17 mouse cellular contexts compared by ENCODE assay signal in genomic region chr14:98405936-98406635, GRCm38 (mm10).
DNase-seq lines count a peak whose midpoint lies in the region; TF ChIP-seq lines count a peak whose summit lies in the region.
"Had no signal": no experiment of that assay in that cellular context is flagged by ENCODE, and none has a peak within 500 bp of the region (broad histone marks: within the 10 kb centered on the region; RNA-seq: fewer than 3 reads in every experiment).

No protein-coding gene starts in this region.

- peak; percentile 8 for DNase-seq in adrenal gland, adult 2 months
- DNase-seq in adrenal gland, postnatal 4 days (ENCODE audit: low spot score in 2 of 2): no peak
- DNase-seq in kidney, adult 2 months: peak; percentile 27
- no peak for DNase-seq in kidney, adult 18-20 months
- DNase-seq in brain, embryonic 14.5 days (ENCODE audit: low read depth): peak; percentile 48
- peak; percentile 18 for DNase-seq in kidney, postnatal 14 days
- no peak for DNase-seq in adipocyte (ENCODE audit: low spot score)
- no peak for DNase-seq in gastrocnemius, postnatal 4 days (ENCODE audit: low spot score in 2 of 2)
- DNase-seq: cerebellum, adult 8-10 months; gastrocnemius, postnatal 14 days; spleen, adult 18-20 months; thymus, postnatal 36 days had no signal

- 0 out of 2 replicates have a peak, but pooled peaks cover 4% of the 10 kb centered on the region for H3K4me1 ChIP-seq in kidney, adult 2 months (ENCODE audit: control insufficient read depth, insufficient read depth, low read length)
- H3K4me1 ChIP-seq: embryonic facial prominence, embryonic 15.5 days; forebrain, embryonic 13.5 days; limb, embryonic 15.5 days had no signal

- no peak overlapping the region for H3K27ac ChIP-seq in kidney, adult 2 months (ENCODE audit: insufficient read depth, low read depth, low read length)
- H3K27ac ChIP-seq: embryonic facial prominence, embryonic 15.5 days; forebrain, embryonic 13.5 days; hindbrain, embryonic 14.5 days; limb, embryonic 15.5 days had no signal

- no peak overlapping the region for H3K4me3 ChIP-seq in kidney, adult 2 months (ENCODE audit: insufficient read depth, low read depth, low read length)
- H3K4me3 ChIP-seq: embryonic facial prominence, embryonic 15.5 days; forebrain, embryonic 13.5 days; limb, embryonic 15.5 days had no signal

- TF ChIP-seq CTCF in kidney, adult 2 months (conservative IDR thresholded peaks at IDR 0.05; ENCODE audit: insufficient read depth, insufficient read length, low read depth, low read length): no peak
- no peak for TF ChIP-seq CTCF in brain, embryonic 14.5 days (IDR thresholded peaks at IDR 0.05; ENCODE audit: borderline replicate concordance, extremely low read depth, insufficient read depth, insufficient read length)

- no peaks in the 10 kb centered on the region for H3K27me3 ChIP-seq in kidney, adult 2 months (replicated peaks; ENCODE audit: control insufficient read depth, insufficient read depth, low read length)
- H3K27me3 ChIP-seq: CH12.LX; embryonic facial prominence, embryonic 15.5 days; forebrain, embryonic 13.5 days; limb, embryonic 15.5 days had no signal

- H3K36me3 ChIP-seq in kidney, adult 2 months (ENCODE audit: control insufficient read depth, insufficient read depth, low read length): no peaks in the 10 kb centered on the region
- H3K36me3 ChIP-seq: embryonic facial prominence, embryonic 15.5 days; limb, embryonic 15.5 days had no signal

- 60% methylated on average over 3 of the region's 3 CpGs for WGBS in kidney, adult 2 months

- no peak for TF ChIP-seq POLR2A in kidney, adult 2 months (IDR thresholded peaks at IDR 0.05; ENCODE audit: low read depth, low read length)
- TF ChIP-seq POLR2A in brain, embryonic 14.5 days (IDR thresholded peaks at IDR 0.05; ENCODE audit: borderline replicate concordance, extremely low read depth, insufficient read depth, insufficient read length, poor library complexity, severe bottlenecking): no peak

Comparison
In these comparisons a context has a peak if more than half of its experiments do, and no peak if none do; other contexts are left out.
1. DNase-seq: peak in adrenal gland, adult 2 months (single experiment), kidney, adult 2 months (single experiment), brain, embryonic 14.5 days (single experiment) and kidney, postnatal 14 days (single experiment); none in adrenal gland, postnatal 4 days (0 of 2), kidney, adult 18-20 months (single experiment), adipocyte (single experiment) and gastrocnemius, postnatal 4 days (0 of 2).